Mouse (Mus musculus) heart, postnatal 0 days (tissue): ENCODE data around the gene Elf5. TPM values are rescaled to one million over a fixed set of nuclear protein-coding genes. Genes with fewer than 3 reads are reported as not detected.

Source experiments
- ATAC-seq: fragments of 200-750 bp; cut with Nextera tagmentation; 2 replicates; pipeline ENCODE4 v1.8.0; 2017; ENCODE audit warnings: low read depth, moderate number of reproducible peaks, moderate library complexity; ENCODE audit not compliant: insufficient read depth
- DNase-seq: peaks from one replicate; pipeline ENCODE4 v3.0.0-alpha.2; 2016; ENCODE audit warnings: low spot score
- H3K27ac ChIP-seq: fragments of 300-500 bp; sonication (generic); 2 replicates; pipeline ENCODE4 v1.5.1; 2014; ENCODE audit warnings: low read depth, mild to moderate bottlenecking
- H3K27me3 ChIP-seq: fragments of 300-500 bp; sonication (generic); 2 replicates; pipeline ENCODE4 v1.6.1; 2014; ENCODE audit warnings: low read length, mixed read lengths; ENCODE audit not compliant: control insufficient read depth, insufficient read depth
- H3K36me3 ChIP-seq: fragments of 300-500 bp; sonication (generic); replicated peaks from 2 replicates; pipeline ENCODE4 v1.6.1; 2014; ENCODE audit warnings: low read length, mixed read lengths; ENCODE audit not compliant: control insufficient read depth, insufficient read depth
- H3K4me1 ChIP-seq: fragments of 300-500 bp; sonication (generic); 2 replicates; pipeline ENCODE4 v1.6.1; 2014; ENCODE audit warnings: antibody characterized with exemption; ENCODE audit not compliant: control insufficient read depth, insufficient read depth
- H3K4me2 ChIP-seq: fragments of 300-500 bp; sonication (generic); 2 replicates; pipeline ENCODE4 v1.6.1; 2014; ENCODE audit warnings: low read depth, mild to moderate bottlenecking, low read length, moderate library complexity
- H3K4me3 ChIP-seq: fragments of 300-500 bp; sonication (generic); 2 replicates; pipeline ENCODE4 v1.5.1; 2014; ENCODE audit warnings: low read depth, low read length
- H3K9ac ChIP-seq: fragments of 300-500 bp; sonication (generic); replicated peaks from 2 replicates; pipeline ENCODE4 v1.6.1; 2014; ENCODE audit warnings: low read depth, low read length, mixed read lengths
- H3K9me3 ChIP-seq: fragments of 300-500 bp; sonication (generic); replicated peaks from 2 replicates; pipeline ENCODE4 v1.6.1; 2016; ENCODE audit warnings: low read length; ENCODE audit not compliant: control insufficient read depth
- CTCF ChIP-seq: IDR thresholded peaks from 2 replicates; pipeline ENCODE4 v1.5.1; 2016; ENCODE audit warnings: antibody characterized with exemption, control low read depth, low read depth
- EP300 ChIP-seq: IDR thresholded peaks from 2 replicates; pipeline ENCODE4 v1.6.1; 2016; ENCODE audit warnings: antibody characterized with exemption, low read depth
- WGBS: fragments of 180-500 bp; shearing (Covaris S2); extraction: QIAGEN DNeasy Blood & Tissue Kit; methylation state at CpG from one replicate; pipeline ENCODE4 v1.1.7; 2014; 5-methylcytosine and 5-hydroxymethylcytosine counted together
- polyA plus RNA-seq: library from polyadenylated mRNA; unstranded; fragments of >200 nt; fragmentation: Nextera tagmentation; extraction: Ambion mirVana; gene quantifications from 2 replicates; pipeline ENCODE4 v1.2.1, GENCODE M21; 2015
- total RNA-seq: library from RNA; depleted of rRNA; stranded (reverse); fragments of >200 nt; gene quantifications from 2 replicates; pipeline ENCODE4 v1.2.3, GENCODE M21; 2014; ENCODE audit warnings: low replicate concordance

Gene Elf5
- total and polyA plus RNA-seq, 2 experiments from 2014 or later, result not detected

GRCm38 (mm10) chr2:103459069-103459468 is 47.6 kb downstream of the Elf5 start:
- H3K27ac ChIP-seq, result no peak overlapping the region
- no peaks in the 10 kb centered on the region for H3K9me3 ChIP-seq
- no peaks in the 10 kb centered on the region for H3K4me1 ChIP-seq
- no peak overlapping the region for H3K4me2 ChIP-seq
- 93% methylated on average over 10 of the region's 10 CpGs for WGBS
- no peak overlapping the region for H3K4me3 ChIP-seq
- no peaks in the 10 kb centered on the region for H3K27me3 ChIP-seq
- no peak overlapping the region for H3K9ac ChIP-seq
- ATAC-seq, result no peak
- no peak for DNase-seq
- H3K36me3 ChIP-seq, result peaks cover 83% of the 10 kb centered on the region
- TF ChIP-seq EP300, result no peak
- TF ChIP-seq CTCF, result no peak

GRCm38 (mm10) chr2:103461210-103461609 is 49.7 kb downstream of the Elf5 start:
- no peak for TF ChIP-seq CTCF
- no peak for TF ChIP-seq EP300
- ATAC-seq (no peak), DNase-seq (no peak)
- H3K4me3 ChIP-seq, result no peak overlapping the region
- no peaks in the 10 kb centered on the region for H3K9me3 ChIP-seq
- no peak overlapping the region for H3K4me2 ChIP-seq
- 71% methylated on average over 8 of the region's 8 CpGs for WGBS
- no peaks in the 10 kb centered on the region for H3K4me1 ChIP-seq
- H3K9ac ChIP-seq, result no peak overlapping the region
- H3K36me3 ChIP-seq, result peaks cover 81% of the 10 kb centered on the region
- no peak overlapping the region for H3K27ac ChIP-seq
- H3K27me3 ChIP-seq, result no peaks in the 10 kb centered on the region

GRCm38 (mm10) chr2:103461743-103462142 is 50.3 kb downstream of the Elf5 start:
- DNase-seq (no peak), ATAC-seq (no peak)
- Histone ChIP-seq H3K9me3 (no peaks in the 10 kb centered on the region), H3K4me2 (no peak overlapping the region), H3K9ac (no peak overlapping the region), H3K27ac (no peak overlapping the region), H3K4me1 (no peaks in the 10 kb centered on the region), H3K4me3 (no peak overlapping the region), H3K36me3 (peaks cover 83% of the 10 kb centered on the region), H3K27me3 (no peaks in the 10 kb centered on the region)
- TF ChIP-seq CTCF (no peak), EP300 (no peak)
- 47% methylated on average over 9 of the region's 9 CpGs for WGBS

GRCm38 (mm10) chr2:103462746-103463145 is 51.3 kb downstream of the Elf5 start:
- peaks cover 86% of the 10 kb centered on the region for H3K36me3 ChIP-seq
- WGBS, result 84% methylated on average over 5 of the region's 5 CpGs
- no peak for ATAC-seq

GRCm38 (mm10) chr2:103464524-103464923 is 53.0 kb downstream of the Elf5 start:
- TF ChIP-seq CTCF, result no peak
- no peak for TF ChIP-seq EP300
- Histone ChIP-seq H3K9ac (no peak overlapping the region), H3K27me3 (no peaks in the 10 kb centered on the region), H3K4me1 (no peaks in the 10 kb centered on the region), H3K36me3 (peaks cover 86% of the 10 kb centered on the region), H3K9me3 (no peaks in the 10 kb centered on the region), H3K4me2 (no peak overlapping the region), H3K4me3 (no peak overlapping the region), H3K27ac (no peak overlapping the region)
- DNase-seq, result no peak
- WGBS, result 93% methylated on average over 8 of the region's 8 CpGs
- ATAC-seq, result no peak

More at GRCm38 (mm10) chr2:103462746-103463145, 51.3 kb downstream of the Elf5 start:
- no peak overlapping the region for H3K9ac ChIP-seq
- no peak for TF ChIP-seq EP300
- H3K27me3 ChIP-seq, result no peaks in the 10 kb centered on the region
- DNase-seq, result no peak
- no peaks in the 10 kb centered on the region for H3K4me1 ChIP-seq
- H3K4me2 ChIP-seq, result no peak overlapping the region
- no peaks in the 10 kb centered on the region for H3K9me3 ChIP-seq
- no peak overlapping the region for H3K27ac ChIP-seq
- no peak overlapping the region for H3K4me3 ChIP-seq

- H3K4me1 ChIP-seq, result no peaks in the 10 kb centered on the region
- no peaks in the 10 kb centered on the region for H3K27me3 ChIP-seq
- no peak for ATAC-seq
- 88% methylated on average over 11 of the region's 11 CpGs for WGBS
- no peak for DNase-seq
- no peaks in the 10 kb centered on the region for H3K9me3 ChIP-seq
- TF ChIP-seq EP300, result no peak
- TF ChIP-seq CTCF, result no peak
- no peak overlapping the region for H3K9ac ChIP-seq
- no peak overlapping the region for H3K27ac ChIP-seq
- H3K36me3 ChIP-seq, result peaks cover 86% of the 10 kb centered on the region
- H3K4me3 ChIP-seq, result no peak overlapping the region
- no peak overlapping the region for H3K4me2 ChIP-seq
These were observed 53.9 kb downstream of the Elf5 start for GRCm38 (mm10) chr2:103465429-103465828.
